Mouse (Mus musculus) spleen, adult 2 months (tissue): ENCODE results near the gene Prdm15. TPM values are rescaled to one million over a fixed set of nuclear protein-coding genes. Genes with fewer than 3 reads are reported as not detected.
A peak's percentile ranks its signal among the peaks of the same experiment; 100 is the strongest.

Source experiments
- DNase-seq, 2 experiments: peaks; one replicate each; pipeline versions ENCODE4 v3.0.0 to v3.0.0-alpha.2; 2012 to 2021; ENCODE audit warnings: low spot score in 2 of 2, low read depth in 1 of 2
- H3K27ac ChIP-seq: fragments of 200-500 bp; 2 replicates; pipeline ENCODE4 v1.5.1; 2012; ENCODE audit warnings: low read length, inconsistent platforms; ENCODE audit not compliant: insufficient read depth
- H3K27me3 ChIP-seq: fragments of 200-500 bp; 2 replicates; pipeline ENCODE4 v1.6.1; 2012; ENCODE audit warnings: mild to moderate bottlenecking, moderate library complexity, low read length, inconsistent platforms; ENCODE audit not compliant: control insufficient read depth, insufficient read depth
- H3K36me3 ChIP-seq: fragments of 200-500 bp; 2 replicates; pipeline ENCODE4 v1.6.1; 2012; ENCODE audit warnings: mild to moderate bottlenecking, low read length, inconsistent platforms; ENCODE audit not compliant: control insufficient read depth, insufficient read depth
- H3K4me1 ChIP-seq: fragments of 200-500 bp; 2 replicates; pipeline ENCODE4 v1.6.1; 2011; ENCODE audit warnings: inconsistent platforms; ENCODE audit not compliant: control insufficient read depth, insufficient read depth, insufficient read length
- H3K4me3 ChIP-seq: fragments of 200-500 bp; 2 replicates; pipeline ENCODE4 v1.5.1; 2011; ENCODE audit warnings: mild to moderate bottlenecking, inconsistent platforms; ENCODE audit not compliant: insufficient read depth, insufficient read length; ENCODE audit errors: extremely low read depth
- CTCF ChIP-seq: fragments of 200-500 bp; IDR thresholded peaks from 2 replicates; pipeline ENCODE4 v1.5.1; 2011; ENCODE audit warnings: mild to moderate bottlenecking, inconsistent platforms; ENCODE audit not compliant: insufficient read depth, insufficient read length, insufficient replicate concordance; ENCODE audit errors: extremely low read depth
- POLR2A ChIP-seq: fragments of 200-500 bp; IDR thresholded peaks from 2 replicates; pipeline ENCODE4 v1.6.1; 2011; ENCODE audit warnings: low read depth, low read length, inconsistent platforms
- WGBS: fragments of 180-500 bp; shearing (Covaris S2); methylation state at CpG from one replicate; pipeline ENCODE4 v1.1.7; 2018; 5-methylcytosine and 5-hydroxymethylcytosine counted together
- polyA plus RNA-seq: library from polyadenylated mRNA; depleted of rRNA; stranded (reverse); fragments of >200 nt; gene quantifications from 2 replicates; pipeline ENCODE4 v1.2.3, GENCODE M21; 2012; rRNA removed

The Prdm15 gene
- polyA plus RNA-seq, result 11.1 and 13.5 TPM in 2 replicates

- Histone ChIP-seq H3K27ac (peak within 1 kb of the TSS; percentile 94), H3K4me3 (peak within 1 kb of the TSS; percentile 90), H3K36me3 (no peaks in the 10 kb centered on the region), H3K4me1 (peaks cover 7% of the 10 kb centered on the region; the same call in 1 of the 2 replicates), H3K27me3 (no peaks in the 10 kb centered on the region)
- DNase-seq, result peak; percentile 49 to 84
- under 1% methylated on average over 31 of the region's 31 CpGs for WGBS
- TF ChIP-seq POLR2A, result no peak
- TF ChIP-seq CTCF, result no peak
Measured at GRCm38 (mm10) chr16:97851741-97852319, at the start of gene Prdm15. Prdm15 (minus strand) TSS chr16:97851850.

GRCm38 (mm10) chr16:97897346-97898024, 45.8 kb upstream of the Prdm15 start:
- TF ChIP-seq POLR2A (no peak), CTCF (no peak)
- H3K4me1 ChIP-seq, result no peaks in the 10 kb centered on the region
- no peaks in the 10 kb centered on the region for H3K27me3 ChIP-seq
- 75% methylated on average over 5 of the region's 5 CpGs for WGBS
- no peaks in the 10 kb centered on the region for H3K36me3 ChIP-seq
- DNase-seq, result no peak
- H3K4me3 ChIP-seq, result no peak overlapping the region
- no peak overlapping the region for H3K27ac ChIP-seq

GRCm38 (mm10) chr16:97887762-97888161, 36.1 kb upstream of the Prdm15 start:
- Histone ChIP-seq H3K27me3 (no peaks in the 10 kb centered on the region), H3K27ac (no peak overlapping the region)

GRCm38 (mm10) chr16:97883696-97884095, 32.0 kb upstream of the Prdm15 start:
- Histone ChIP-seq H3K27ac (no peak overlapping the region), H3K27me3 (no peaks in the 10 kb centered on the region), H3K4me1 (no peaks in the 10 kb centered on the region), H3K36me3 (no peaks in the 10 kb centered on the region), H3K4me3 (no peak overlapping the region)
- no peak for TF ChIP-seq POLR2A
- TF ChIP-seq CTCF, result no peak
- WGBS, result 92% methylated on average over 1 of the region's 1 CpGs
- DNase-seq, result no peak

More at GRCm38 (mm10) chr16:97887762-97888161, 36.1 kb upstream of the Prdm15 start:
- H3K4me1 ChIP-seq, result no peaks in the 10 kb centered on the region
- H3K4me3 ChIP-seq, result no peak overlapping the region
- H3K36me3 ChIP-seq, result peaks cover 3% of the 10 kb centered on the region; the same call in 1 of the 2 replicates
- no peak for TF ChIP-seq CTCF
- TF ChIP-seq POLR2A, result no peak
- no peak for DNase-seq

- H3K36me3 ChIP-seq, result no peaks in the 10 kb centered on the region
- no peak for DNase-seq
- H3K4me3 ChIP-seq, result no peak overlapping the region
- no peak for TF ChIP-seq CTCF
- H3K27ac ChIP-seq, result no peak overlapping the region
- H3K4me1 ChIP-seq, result no peaks in the 10 kb centered on the region
- no peaks in the 10 kb centered on the region for H3K27me3 ChIP-seq
Measured at GRCm38 (mm10) chr16:97882891-97883290, 31.2 kb upstream of the Prdm15 start.

GRCm38 (mm10) chr16:97879134-97879533, 27.5 kb upstream of the Prdm15 start:
- no peak overlapping the region for H3K27ac ChIP-seq
- no peaks in the 10 kb centered on the region for H3K4me1 ChIP-seq
- H3K27me3 ChIP-seq, result no peaks in the 10 kb centered on the region
- TF ChIP-seq POLR2A, result no peak
- TF ChIP-seq CTCF, result peak; percentile 59; the same call in 1 of the 2 replicates
- peaks cover 2% of the 10 kb centered on the region; the same call in 1 of the 2 replicates for H3K36me3 ChIP-seq
- no peak overlapping the region for H3K4me3 ChIP-seq
- 89% methylated on average over 1 of the region's 1 CpGs for WGBS
- peak in 1 of 2 experiments; percentile 59 for DNase-seq

GRCm38 (mm10) chr16:97877502-97877901, 25.9 kb upstream of the Prdm15 start:
- TF ChIP-seq CTCF, result no peak
- no peak for TF ChIP-seq POLR2A
- 91% methylated on average over 3 of the region's 3 CpGs for WGBS
- Histone ChIP-seq H3K4me1 (no peaks in the 10 kb centered on the region), H3K36me3 (peaks cover 2% of the 10 kb centered on the region; the same call in 1 of the 2 replicates), H3K4me3 (no peak overlapping the region), H3K27me3 (no peaks in the 10 kb centered on the region), H3K27ac (no peak overlapping the region)
- DNase-seq, result no peak
